ENCODE assay signal across 15 mouse cellular contexts in genomic region chr8:119164076-119164475, GRCm38 (mm10).
DNase-seq lines count a peak whose midpoint lies in the region; ATAC-seq lines count a peak whose summit lies in the region.
"Had no signal": no experiment of that assay in that cellular context is flagged by ENCODE, and none has a peak within 500 bp of the region (broad histone marks: within the 10 kb centered on the region; RNA-seq: fewer than 3 reads in every experiment).

No protein-coding gene starts in this region.

- H3K4me3 ChIP-seq in midbrain, embryonic 10.5 days = no peak overlapping the region
- H3K4me3 ChIP-seq in midbrain, embryonic 13.5 days (replicated peaks) = no peak overlapping the region
- H3K4me3 ChIP-seq: forebrain, embryonic 12.5 days; heart, embryonic 13.5 days; kidney, embryonic 15.5 days; limb, embryonic 12.5 days; stomach, embryonic 15.5 days had no signal

- no peak overlapping the region for H3K9ac ChIP-seq in midbrain, embryonic 13.5 days (replicated peaks)
- H3K9ac ChIP-seq: forebrain, embryonic 12.5 days; heart, embryonic 13.5 days; kidney, embryonic 15.5 days; limb, embryonic 12.5 days; stomach, embryonic 15.5 days had no signal

- no peaks in the 10 kb centered on the region for H3K36me3 ChIP-seq in midbrain, embryonic 10.5 days
- H3K36me3 ChIP-seq in midbrain, embryonic 13.5 days = no peaks in the 10 kb centered on the region
- H3K36me3 ChIP-seq: forebrain, embryonic 12.5 days; heart, embryonic 13.5 days; kidney, embryonic 15.5 days; limb, embryonic 12.5 days; stomach, embryonic 15.5 days had no signal

- 64% methylated on average over 5 of the region's 5 CpGs for WGBS in midbrain, embryonic 10.5 days
- WGBS in midbrain, embryonic 13.5 days = 64% methylated on average over 5 of the region's 5 CpGs

- ATAC-seq in midbrain, embryonic 13.5 days = no peak

- no peak overlapping the region for H3K27ac ChIP-seq in midbrain, embryonic 10.5 days (replicated peaks)
- H3K27ac ChIP-seq in midbrain, embryonic 13.5 days = no peak overlapping the region
- H3K27ac ChIP-seq: forebrain, embryonic 12.5 days; heart, embryonic 13.5 days; kidney, embryonic 15.5 days; limb, embryonic 12.5 days; stomach, embryonic 15.5 days had no signal

- no peaks in the 10 kb centered on the region for H3K9me3 ChIP-seq in midbrain, embryonic 10.5 days (replicated peaks)
- H3K9me3 ChIP-seq in midbrain, embryonic 13.5 days = no peaks in the 10 kb centered on the region
- H3K9me3 ChIP-seq: forebrain, embryonic 12.5 days; heart, embryonic 13.5 days; kidney, embryonic 15.5 days; limb, embryonic 12.5 days; stomach, embryonic 15.5 days had no signal

- no peaks in the 10 kb centered on the region for H3K27me3 ChIP-seq in midbrain, embryonic 10.5 days (ENCODE audit: low read depth, poor library complexity, severe bottlenecking)
- no peaks in the 10 kb centered on the region for H3K27me3 ChIP-seq in midbrain, embryonic 13.5 days
- H3K27me3 ChIP-seq: forebrain, embryonic 12.5 days; heart, embryonic 13.5 days; kidney, embryonic 15.5 days; stomach, embryonic 15.5 days had no signal

- DNase-seq in heart, postnatal 10 days = peak; percentile 3 to 27
- no peak for DNase-seq in heart, adult 11 months
- DNase-seq in midbrain, embryonic 10.5 days (ENCODE audit: low spot score) = peak; percentile 34
- peak; percentile 56 for DNase-seq in adipocyte (ENCODE audit: low spot score)
- peak; percentile 79 for DNase-seq in mesoderm, embryonic 11.5 days (ENCODE audit: low read depth, low spot score)
- no peak for DNase-seq in cerebellum, adult 9-10 months
- DNase-seq in cerebellum, postnatal 14 days = no peak
- DNase-seq: adrenal gland, adult 2 months; cerebellum, postnatal 10 days had no signal

- intact Hi-C loops in heart, postnatal 10 days (cut with DNase I) = no loop called here

- H3K4me1 ChIP-seq in midbrain, embryonic 10.5 days = peaks cover 7% of the 10 kb centered on the region; the same call in 1 of the 2 replicates
- peaks cover 8% of the 10 kb centered on the region; the same call in 1 of the 2 replicates for H3K4me1 ChIP-seq in midbrain, embryonic 13.5 days (replicated peaks)
- H3K4me1 ChIP-seq: heart, embryonic 13.5 days; kidney, embryonic 15.5 days; limb, embryonic 12.5 days; stomach, embryonic 15.5 days had no signal

- no peak overlapping the region for H3K4me2 ChIP-seq in midbrain, embryonic 13.5 days (replicated peaks)
- H3K4me2 ChIP-seq: forebrain, embryonic 12.5 days; heart, embryonic 13.5 days; kidney, embryonic 15.5 days; limb, embryonic 12.5 days; stomach, embryonic 15.5 days had no signal

Comparison
In these comparisons a context has a peak if more than half of its experiments do, and no peak if none do; other contexts are left out.
1. DNase-seq: peak in heart, postnatal 10 days (2 of 2), midbrain, embryonic 10.5 days (single experiment), adipocyte (single experiment) and mesoderm, embryonic 11.5 days (single experiment); none in heart, adult 11 months (single experiment), cerebellum, adult 9-10 months (single experiment) and cerebellum, postnatal 14 days (0 of 2).